Mouse (Mus musculus) embryo, embryonic 11 days (tissue): Measurements from ENCODE around the gene Cyp4f16.
"Not testable (repeated sequence)": the region's sequence is repeated elsewhere in the genome, so short reads cannot be mapped to it uniquely, and the experiment has no call there.

ENCODE experiments used
- DNase-seq: peaks from one replicate; pipeline ENCODE4 v3.0.0-alpha.2; 2015

Cyp4f16 gene

DNA sequence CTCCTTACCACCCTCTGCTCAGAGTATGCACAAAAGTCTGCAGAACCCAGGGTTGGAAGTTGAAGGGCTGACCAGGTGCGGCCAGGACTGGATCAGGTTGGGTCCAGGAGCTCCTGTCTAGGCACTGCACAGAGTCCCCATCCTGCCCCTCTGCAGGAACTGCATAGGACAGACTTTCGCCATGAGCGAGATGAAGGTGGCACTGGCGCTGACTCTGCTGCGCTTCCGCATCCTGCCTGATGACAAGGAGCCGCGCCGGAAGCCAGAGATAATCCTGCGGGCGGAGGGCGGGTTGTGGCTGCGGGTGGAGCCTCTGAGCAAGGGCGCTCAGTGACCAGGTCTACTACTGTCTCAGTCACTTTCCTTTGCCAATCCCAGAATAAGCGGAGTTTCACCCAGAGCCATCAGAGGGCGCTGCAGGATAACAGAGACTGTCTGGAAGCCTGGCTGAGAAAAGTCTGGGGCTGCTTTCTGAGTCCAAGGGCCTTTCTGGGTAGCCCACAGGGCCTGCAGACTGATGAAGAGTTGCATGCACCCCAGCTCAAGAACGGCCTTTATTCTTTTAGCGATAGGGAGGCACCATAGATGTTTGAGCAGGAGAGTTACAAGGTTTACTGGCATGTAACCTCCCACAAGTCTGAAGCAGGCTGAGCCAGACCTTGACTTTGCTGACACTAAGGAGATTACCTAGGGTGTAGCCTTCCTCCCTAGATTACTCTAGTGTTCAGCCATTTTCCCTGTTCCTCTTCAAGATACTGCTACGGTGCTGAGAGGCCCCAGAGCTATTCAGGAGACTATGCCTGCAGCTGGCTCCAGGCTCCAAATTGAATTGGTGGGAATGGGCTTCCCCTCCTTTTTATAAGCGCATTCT, 14.8 kb downstream of the Cyp4f16 start:
- DNase-seq: peak; percentile 88

DNA sequence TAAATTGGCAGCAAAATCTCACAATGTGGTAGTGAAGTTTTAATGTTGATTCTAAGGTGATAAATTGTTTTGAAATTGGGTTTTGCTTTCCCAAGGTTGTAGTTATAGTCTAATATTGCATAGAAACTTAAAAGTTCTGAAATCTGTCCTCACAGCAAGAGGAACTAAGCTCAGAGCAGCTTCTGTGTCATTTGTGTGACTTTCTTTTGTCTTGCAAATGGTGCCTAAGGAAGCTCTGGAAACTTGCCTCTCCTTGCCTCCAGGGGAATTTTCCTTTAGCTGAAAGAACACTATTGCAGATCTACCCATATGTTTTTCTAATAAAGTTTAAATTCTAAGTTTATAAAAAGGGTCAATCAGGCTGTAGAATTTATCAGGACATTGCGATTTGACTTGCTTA, 16.7 kb downstream of the Cyp4f16 start:
- not testable (repeated sequence) for DNase-seq

- not testable (repeated sequence) for DNase-seq
Observed at GRCm38 (mm10) chr17:32554368-32554767, 18.0 kb downstream of the Cyp4f16 start.

DNA sequence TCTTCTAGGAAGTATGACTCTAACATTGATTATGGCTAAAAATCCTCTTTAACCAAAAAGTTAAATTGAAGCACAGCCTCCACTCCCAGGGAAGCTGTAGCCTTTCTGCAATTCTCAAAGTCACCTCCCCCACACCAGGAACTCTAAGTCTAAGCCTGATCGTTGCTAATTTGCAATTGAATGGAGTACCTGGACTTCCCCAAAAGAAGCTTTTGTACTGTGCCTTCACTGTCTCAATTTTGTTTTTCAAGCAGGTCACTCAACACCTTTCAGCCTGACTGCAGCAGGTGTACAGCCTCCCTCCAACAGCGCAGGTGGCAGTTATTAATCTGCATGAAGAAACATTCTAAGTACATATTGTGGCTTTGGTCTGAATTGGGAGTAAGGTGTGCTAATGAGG, 26.9 kb downstream of the Cyp4f16 start:
- DNase-seq: not testable (repeated sequence)

- not testable (repeated sequence) for DNase-seq
Observed at GRCm38 (mm10) chr17:32573286-32573685, 36.9 kb downstream of the Cyp4f16 start.

DNA sequence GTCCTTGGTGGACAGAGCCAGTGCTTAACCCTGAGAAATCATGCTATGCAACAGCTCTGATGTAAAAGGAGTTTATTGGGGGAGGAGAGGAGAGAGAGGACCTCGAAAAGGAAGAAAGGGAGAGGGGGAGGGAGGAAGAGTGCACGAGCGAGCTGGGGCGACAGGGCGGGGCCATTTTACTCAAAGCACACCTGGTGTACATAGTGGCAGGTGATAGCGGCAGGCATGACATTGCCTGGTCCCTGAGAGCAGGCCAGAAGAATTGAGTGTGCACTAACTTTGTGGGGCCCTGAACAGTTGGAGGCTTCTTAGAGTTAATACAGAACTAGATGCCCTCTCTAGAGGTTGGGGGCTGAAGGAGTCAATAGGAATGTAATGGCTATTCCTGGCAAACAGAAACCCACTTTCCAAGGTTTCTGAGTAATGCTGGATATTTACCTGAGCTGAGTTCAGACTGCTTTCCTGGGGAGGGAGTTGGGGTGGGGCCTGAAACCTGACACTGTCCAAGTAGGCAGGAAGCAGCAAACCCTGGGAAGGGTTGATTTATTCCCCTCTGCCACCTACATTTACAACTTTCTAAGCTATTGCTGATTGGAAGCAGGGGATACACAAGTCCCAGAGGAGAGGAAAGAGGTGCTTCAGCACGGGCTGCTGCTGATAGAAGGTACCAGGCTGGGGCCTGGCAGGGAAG, 41.3 kb downstream of the Cyp4f16 start:
- no peak for DNase-seq

- DNase-seq: no peak
Observed at GRCm38 (mm10) chr17:32596494-32596893, 60.1 kb downstream of the Cyp4f16 start.
